ENCODE assay signal across 10 mouse cellular contexts in the genomic region with DNA sequence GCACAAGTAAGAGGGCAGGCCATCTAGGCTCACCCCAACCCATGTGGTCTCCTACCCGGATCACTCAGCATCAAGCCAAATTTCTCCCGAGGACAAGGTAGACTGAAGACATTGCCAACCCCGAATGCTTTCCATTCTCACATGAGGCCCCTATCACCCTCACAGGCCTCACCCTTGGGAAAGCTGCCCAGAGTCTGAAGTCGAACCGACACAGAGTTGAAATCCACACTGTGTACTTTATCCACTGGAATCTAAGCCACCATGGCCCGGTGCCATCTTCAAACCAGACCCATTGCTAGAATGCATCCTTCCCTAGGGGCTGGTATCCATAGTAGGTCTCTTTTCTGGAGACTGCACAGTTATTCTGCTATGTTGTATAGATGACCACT. TPM values are rescaled to one million over a fixed set of nuclear protein-coding genes. Genes with fewer than 3 reads are reported as not detected.
DNase-seq lines count a peak whose midpoint lies in the region; ATAC-seq lines count a peak whose summit lies in the region.
"Had no signal": no experiment of that assay in that cellular context is flagged by ENCODE, and none has a peak within 500 bp of the region (broad histone marks: within the 10 kb centered on the region; RNA-seq: fewer than 3 reads in every experiment).

No protein-coding gene starts in this region.

- H3K4me2 ChIP-seq in heart, embryonic 15.5 days, result no peak overlapping the region
- H3K4me2 ChIP-seq in embryonic facial prominence, embryonic 15.5 days (replicated peaks), result no peak overlapping the region
- peak overlapping the region; percentile 34 for H3K4me2 ChIP-seq in liver, embryonic 15.5 days
- H3K4me2 ChIP-seq: limb, embryonic 13.5 days had no signal

- ATAC-seq in heart, embryonic 15.5 days (replicated peaks; ENCODE audit: insufficient number of reproducible peaks, insufficient read depth, low FRiP score, low read depth), result peak; percentile 38; the same call in 1 of the 2 replicates
- 0 out of 2 replicates have a peak, but pooled peaks have one; percentile 39 for ATAC-seq in embryonic facial prominence, embryonic 15.5 days (ENCODE audit: insufficient number of reproducible peaks, low FRiP score, low TSS enrichment, low read depth)
- peak; percentile 11; the same call in 1 of the 2 replicates for ATAC-seq in liver, embryonic 15.5 days (ENCODE audit: insufficient read depth)

- no peak for DNase-seq in heart, adult 8-10 months (ENCODE audit: low spot score)
- DNase-seq in 3T3-L1 (ENCODE audit: low read depth, low spot score), result peak; percentile 49
- DNase-seq in right cerebral cortex, postnatal 10 days (ENCODE audit: low spot score in 2 of 2), result no peak
- DNase-seq in cerebellum, postnatal 36 days, result no peak
- no peak for DNase-seq in spleen, postnatal 36 days (ENCODE audit: low spot score in 2 of 2)

- peak overlapping the region; percentile 34; the same call in 1 of the 2 replicates for H3K27ac ChIP-seq in heart, embryonic 15.5 days
- H3K27ac ChIP-seq in embryonic facial prominence, embryonic 15.5 days (replicated peaks), result no peak overlapping the region
- peak overlapping the region; percentile 87 for H3K27ac ChIP-seq in liver, embryonic 15.5 days (replicated peaks)
- H3K27ac ChIP-seq: limb, embryonic 13.5 days had no signal

- H3K9ac ChIP-seq in heart, embryonic 15.5 days, result no peak overlapping the region
- H3K9ac ChIP-seq in embryonic facial prominence, embryonic 15.5 days, result no peak overlapping the region
- H3K9ac ChIP-seq in liver, embryonic 15.5 days, result peak overlapping the region; percentile 55
- H3K9ac ChIP-seq: limb, embryonic 13.5 days had no signal

- peaks cover 18% of the 10 kb centered on the region for H3K4me1 ChIP-seq in heart, embryonic 15.5 days (replicated peaks)
- peaks cover 14% of the 10 kb centered on the region; the same call in 1 of the 2 replicates for H3K4me1 ChIP-seq in embryonic facial prominence, embryonic 15.5 days
- peaks cover 95% of the 10 kb centered on the region for H3K4me1 ChIP-seq in liver, embryonic 15.5 days (replicated peaks)

- 42% methylated on average over 6 of the region's 6 CpGs for WGBS in heart, embryonic 15.5 days
- WGBS in embryonic facial prominence, embryonic 15.5 days, result 67% methylated on average over 6 of the region's 6 CpGs
- 59% methylated on average over 6 of the region's 6 CpGs for WGBS in liver, embryonic 15.5 days (ENCODE audit: insufficient replicate concordance)

- H3K27me3 ChIP-seq in heart, embryonic 15.5 days, result no peaks in the 10 kb centered on the region
- H3K27me3 ChIP-seq in embryonic facial prominence, embryonic 15.5 days, result no peaks in the 10 kb centered on the region
- no peaks in the 10 kb centered on the region for H3K27me3 ChIP-seq in liver, embryonic 15.5 days
- H3K27me3 ChIP-seq: limb, embryonic 13.5 days had no signal

- no peaks in the 10 kb centered on the region for H3K9me3 ChIP-seq in heart, embryonic 15.5 days (replicated peaks)
- no peaks in the 10 kb centered on the region for H3K9me3 ChIP-seq in embryonic facial prominence, embryonic 15.5 days (replicated peaks)
- no peaks in the 10 kb centered on the region for H3K9me3 ChIP-seq in liver, embryonic 15.5 days (replicated peaks)
- H3K9me3 ChIP-seq: limb, embryonic 13.5 days had no signal

- no peak overlapping the region for H3K4me3 ChIP-seq in heart, embryonic 15.5 days
- H3K4me3 ChIP-seq in embryonic facial prominence, embryonic 15.5 days (replicated peaks), result no peak overlapping the region
- no peak overlapping the region for H3K4me3 ChIP-seq in liver, embryonic 15.5 days (replicated peaks)
- H3K4me3 ChIP-seq: limb, embryonic 13.5 days had no signal

- no peaks in the 10 kb centered on the region for H3K36me3 ChIP-seq in heart, embryonic 15.5 days
- H3K36me3 ChIP-seq in embryonic facial prominence, embryonic 15.5 days, result no peaks in the 10 kb centered on the region
- no peaks in the 10 kb centered on the region for H3K36me3 ChIP-seq in liver, embryonic 15.5 days (replicated peaks)
- H3K36me3 ChIP-seq: limb, embryonic 13.5 days had no signal

RNA-seq across cellular contexts. Expression of a gene that starts 37.5 kb away (rescaled TPM):
- 32.7 and 43.0 TPM in 2 replicates for polyA plus RNA-seq in heart, embryonic 15.5 days (2015; fragmentation: Nextera tagmentation; extraction: Ambion mirVana)
- 10 to 100 TPM; 18.7 to 28.6 (median 22.0) TPM for total RNA-seq in heart, adult 8-10 months (2022)
- polyA plus RNA-seq in embryonic facial prominence, embryonic 15.5 days (2015; fragmentation: Nextera tagmentation; extraction: Ambion mirVana), result 57.1 and 57.4 TPM in 2 replicates
- 19.4 and 21.6 TPM in 2 replicates for polyA plus RNA-seq in liver, embryonic 15.5 days (2015; fragmentation: Nextera tagmentation; extraction: Ambion mirVana)

RNA-seq across cellular contexts. Expression of a gene that starts 41.5 kb away (rescaled TPM):
- 57.9 and 58.9 TPM in 2 replicates for polyA plus RNA-seq in heart, embryonic 15.5 days (2015; fragmentation: Nextera tagmentation; extraction: Ambion mirVana)
- 100 to 1,000 TPM; 116 to 131 (median 129) TPM for total RNA-seq in heart, adult 8-10 months (2022)
- polyA plus RNA-seq in embryonic facial prominence, embryonic 15.5 days (2015; fragmentation: Nextera tagmentation; extraction: Ambion mirVana), result 33.3 and 37.0 TPM in 2 replicates
- polyA plus RNA-seq in liver, embryonic 15.5 days (2015; fragmentation: Nextera tagmentation; extraction: Ambion mirVana), result 29.9 and 34.7 TPM in 2 replicates

RNA-seq across cellular contexts. Expression of a gene that starts 56.0 kb away (rescaled TPM):
- polyA plus RNA-seq in heart, embryonic 15.5 days (2015; fragmentation: Nextera tagmentation; extraction: Ambion mirVana), result not detected in 2 replicates
- not detected for total RNA-seq in heart, adult 8-10 months (2022)
- not detected in 2 replicates for polyA plus RNA-seq in embryonic facial prominence, embryonic 15.5 days (2015; fragmentation: Nextera tagmentation; extraction: Ambion mirVana)
- 0.31 TPM in 1 of 2 replicates, not detected in the other for polyA plus RNA-seq in liver, embryonic 15.5 days (2015; fragmentation: Nextera tagmentation; extraction: Ambion mirVana)
- total RNA-seq: granulocyte monocyte progenitor cell, adult 5-6 weeks had no signal
- polyA plus RNA-seq: limb, embryonic 13.5 days had no signal
